Mouse (Mus musculus): Measurements from ENCODE around the gene Gm21882.
"Not testable (repeated sequence)": the region's sequence is repeated elsewhere in the genome, so short reads cannot be mapped to it uniquely, and the experiment has no call there.

Gene Gm21882

GRCm38 (mm10) chrY:40381423-40381822, at the start of gene Gm21882:
Gene Gm21882 (minus strand): TSS chrY:40381523.
- not testable (repeated sequence) for DNase-seq (ENCODE audit: low read depth, low spot score)
